Mouse (Mus musculus): ENCODE data around the gene Gm26938.

GRCm38 (mm10) chr5:139799041-139799440, 27.2 kb downstream of the Gm26938 start:
- no peak for TF ChIP-seq CTCF (IDR thresholded peaks at IDR 0.05; ENCODE audit: low read depth, low read length)
- no peak for TF ChIP-seq POLR2A (IDR thresholded peaks at IDR 0.05; ENCODE audit: insufficient read depth, low read length)
- TF ChIP-seq EP300 (IDR thresholded peaks at IDR 0.05; ENCODE audit: insufficient read depth, low read depth, low read length) = no peak
